Mouse (Mus musculus) ovary, adult 10 weeks (tissue): ENCODE data around the gene Gm3642. TPM values are rescaled to one million over a fixed set of nuclear protein-coding genes. Genes with fewer than 3 reads are reported as not detected.

ENCODE experiments used
- polyA plus RNA-seq: library from polyadenylated mRNA; stranded (reverse); fragments of 350-450 nt; fragmentation: Illumina TruSeq; extraction: RNeasy Lipid Tissue Mini Kit (QIAGEN cat#74804); gene quantifications from one replicate; pipeline ENCODE4 v1.2.3, GENCODE M21; 2014

Gm3642 gene
- polyA plus RNA-seq = not detected

GRCm38 (mm10) chr14:6840211-6840610 lies at the start of gene Gm3642:
Gene Gm3642 (minus strand): TSS chr14:6840311.

GRCm38 (mm10) chr14:6889521-6890012 lies 49.5 kb upstream of the Gm3642 start, which contains the start of gene Gm3667:
Gene Gm3667 (minus strand): TSS chr14:6889962.

Other genes with a start within 250 kb of the Gm3642 start
- not detected for gene Gm3629, start 249.7 kb downstream of the Gm3642 start, polyA plus RNA-seq
- gene Gm3460, start 217.9 kb downstream of the Gm3642 start, polyA plus RNA-seq = not detected
- not detected for gene Gm10251, start 156.1 kb downstream of the Gm3642 start, polyA plus RNA-seq
- not detected for gene Gm8050, start 120.1 kb downstream of the Gm3642 start, polyA plus RNA-seq
- 4.5 TPM for gene Gm3636, start 98.0 kb downstream of the Gm3642 start, polyA plus RNA-seq
- not detected for gene Gm8362, start 65.9 kb downstream of the Gm3642 start, polyA plus RNA-seq
- not detected for gene Gm3667, start 49.7 kb upstream of the Gm3642 start, polyA plus RNA-seq
- gene Gm6356, start 133.5 kb upstream of the Gm3642 start, polyA plus RNA-seq = not detected
- gene Gm10406, start 187.1 kb upstream of the Gm3642 start, polyA plus RNA-seq = not detected
- not detected for gene Gm3685, start 204.7 kb upstream of the Gm3642 start, polyA plus RNA-seq